Mouse (Mus musculus): ENCODE data around the gene Hist1h2bl.
A peak's percentile ranks its signal among the peaks of the same experiment; 100 is the strongest.
"Not testable (repeated sequence)": the region's sequence is repeated elsewhere in the genome, so short reads cannot be mapped to it uniquely, and the experiment has no call there.

The Hist1h2bl gene

DNA sequence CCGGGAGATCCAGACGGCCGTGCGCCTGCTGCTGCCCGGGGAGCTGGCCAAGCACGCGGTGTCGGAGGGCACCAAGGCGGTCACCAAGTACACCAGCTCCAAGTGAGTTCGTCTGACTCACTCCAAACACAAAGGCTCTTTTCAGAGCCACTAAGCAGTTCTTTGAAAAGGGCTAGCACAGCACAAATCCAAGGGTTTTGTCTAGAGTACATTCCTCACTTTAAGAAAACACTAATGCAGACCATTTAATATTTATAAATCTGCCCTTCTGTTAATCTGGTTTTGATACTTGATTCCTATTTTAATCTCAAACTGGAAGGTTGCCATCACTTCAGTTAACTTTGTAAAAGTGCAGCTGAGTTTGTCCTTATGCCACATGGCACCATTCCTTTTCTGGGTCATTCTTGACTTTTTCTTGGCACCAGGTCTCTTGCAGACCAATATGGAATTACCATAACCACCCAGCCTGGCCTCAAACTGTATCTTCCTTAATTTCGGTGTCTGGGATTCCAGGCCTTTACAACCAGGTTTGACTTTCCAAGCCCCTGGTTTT is 6.5 kb upstream of the Hist1h2bl start:
- DNase-seq = no peak

DNA sequence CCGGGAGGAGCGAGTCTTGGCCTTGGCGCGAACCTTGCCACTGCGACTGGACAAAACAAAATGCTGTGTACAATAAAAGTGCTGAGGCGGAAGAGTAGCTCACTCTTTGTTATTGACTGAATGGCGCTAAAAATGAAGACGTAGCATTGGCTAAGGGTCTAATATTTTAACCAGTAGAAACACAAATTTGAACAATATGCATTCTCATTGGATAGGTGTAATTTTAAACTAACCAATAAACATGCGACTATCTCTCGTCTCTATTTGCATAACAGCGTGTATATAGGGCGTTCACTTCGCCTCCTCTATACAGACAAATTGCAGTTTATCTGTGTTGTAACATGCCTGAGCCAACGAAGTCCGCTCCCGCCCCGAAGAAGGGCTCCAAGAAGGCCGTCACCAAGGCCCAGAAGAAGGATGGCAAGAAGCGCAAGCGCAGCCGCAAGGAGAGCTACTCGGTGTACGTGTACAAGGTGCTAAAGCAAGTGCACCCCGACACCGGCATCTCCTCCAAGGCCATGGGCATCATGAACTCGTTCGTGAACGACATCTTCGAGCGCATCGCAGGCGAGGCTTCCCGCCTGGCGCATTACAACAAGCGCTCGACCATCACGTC is 5.9 kb upstream of the Hist1h2bl start, which contains the start of gene Hist1h2bm:
TSS of gene Hist1h2bm (plus strand) at position 288 of the 616 bp plus-strand sequence.
- DNase-seq = peak; percentile 10

DNA sequence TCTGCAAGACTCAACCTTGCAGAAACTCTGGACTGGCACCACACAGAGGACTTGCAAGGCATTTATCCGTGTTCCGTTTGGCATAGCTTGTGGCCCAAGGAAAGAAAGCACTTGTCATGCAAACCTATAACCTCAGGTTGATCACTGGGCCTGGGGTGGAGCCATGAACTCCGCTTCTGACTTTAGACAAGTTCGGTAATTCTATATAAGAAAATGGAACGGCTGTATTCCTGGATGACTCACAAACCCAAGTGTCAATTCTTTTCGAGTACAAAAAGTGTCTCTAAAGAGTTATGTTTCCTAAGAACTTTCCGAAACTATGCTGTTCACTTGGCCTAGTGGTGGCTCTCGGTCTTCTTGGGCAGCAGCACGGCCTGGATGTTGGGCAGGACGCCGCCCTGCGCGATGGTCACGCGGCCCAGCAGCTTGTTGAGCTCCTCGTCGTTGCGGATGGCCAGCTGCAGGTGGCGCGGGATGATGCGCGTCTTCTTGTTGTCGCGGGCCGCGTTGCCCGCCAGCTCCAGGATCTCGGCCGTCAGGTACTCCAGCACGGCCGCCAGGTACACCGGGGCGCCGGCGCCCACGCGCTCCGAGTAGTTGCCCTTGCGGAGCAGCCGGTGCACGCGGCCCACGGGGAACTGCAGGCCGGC is 5.3 kb upstream of the Hist1h2bl start:
- not testable (repeated sequence) for DNase-seq

DNA sequence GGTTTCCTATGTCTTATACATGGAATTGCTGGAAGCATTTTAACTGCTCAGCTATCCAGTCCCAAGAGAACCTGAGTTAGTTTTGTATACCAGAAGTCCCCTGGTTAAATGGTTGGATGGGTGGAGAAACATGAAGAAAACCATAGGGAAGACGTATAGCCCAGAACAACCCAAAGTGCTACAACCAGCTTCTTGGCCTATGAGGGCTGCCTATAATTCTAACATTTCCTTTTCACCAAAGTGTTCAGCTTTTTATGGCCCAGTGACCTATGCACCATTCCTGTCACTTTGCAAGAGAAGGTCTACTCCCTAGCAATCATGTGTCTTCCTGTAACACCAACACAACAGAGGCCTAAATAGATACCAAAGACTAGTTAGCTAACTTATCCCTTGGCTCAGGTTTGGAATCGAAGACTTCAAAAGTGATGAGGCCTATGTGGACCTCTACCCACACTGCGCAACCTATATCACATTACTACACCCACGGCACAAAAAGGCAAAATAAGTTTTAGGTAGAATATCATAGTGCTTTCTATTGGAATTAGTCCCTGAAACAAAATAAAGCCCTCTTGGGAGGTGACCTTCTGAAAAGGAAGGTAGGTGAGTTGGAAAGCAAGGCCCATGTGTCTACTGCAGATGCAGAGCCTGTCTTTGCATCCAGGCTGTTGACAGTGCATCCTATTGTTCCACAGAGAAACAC is 2.6 kb upstream of the Hist1h2bl start:
- DNase-seq = no peak

DNA sequence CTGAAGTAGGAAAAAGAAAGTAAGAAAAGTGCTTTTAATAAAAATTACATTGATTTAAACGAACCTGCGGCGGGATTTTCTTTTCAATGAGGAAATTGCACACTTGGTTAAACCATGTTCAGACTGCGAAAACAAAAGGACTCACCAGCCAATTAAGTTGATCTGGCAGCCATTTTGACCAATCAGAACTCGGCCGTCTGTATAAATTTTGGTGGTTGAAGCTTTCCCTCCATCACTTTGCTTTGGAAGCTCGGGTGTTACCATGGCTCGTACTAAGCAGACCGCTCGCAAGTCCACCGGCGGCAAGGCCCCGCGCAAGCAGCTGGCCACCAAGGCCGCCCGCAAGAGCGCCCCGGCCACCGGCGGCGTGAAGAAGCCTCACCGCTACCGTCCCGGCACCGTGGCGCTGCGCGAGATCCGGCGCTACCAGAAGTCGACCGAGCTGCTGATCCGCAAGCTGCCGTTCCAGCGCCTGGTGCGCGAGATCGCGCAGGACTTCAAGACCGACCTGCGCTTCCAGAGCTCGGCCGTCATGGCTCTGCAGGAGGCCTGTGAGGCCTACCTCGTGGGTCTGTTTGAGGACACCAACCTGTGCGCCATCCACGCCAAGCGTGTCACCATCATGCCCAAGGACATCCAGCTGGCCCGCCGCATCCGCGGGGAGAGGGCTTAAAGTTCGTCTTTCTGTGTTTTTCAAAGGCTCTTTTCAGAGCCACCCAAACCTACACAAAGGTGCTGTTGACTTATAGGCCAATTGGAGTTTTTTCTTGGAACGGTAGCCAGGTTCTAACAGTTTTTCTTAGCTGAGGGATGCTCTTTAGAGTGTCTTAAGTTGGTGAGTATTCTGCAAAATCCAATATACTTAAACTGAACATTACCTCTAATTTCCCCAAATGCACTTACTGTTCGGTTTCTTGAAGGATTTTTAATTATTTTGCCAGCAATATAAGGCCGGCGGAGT is 1.7 kb upstream of the Hist1h2bl start, which contains the start of gene Hist1h3h:
TSS of gene Hist1h3h (plus strand) at position 263 of the 961 bp plus-strand sequence.
- DNase-seq = peak; percentile 45

DNA sequence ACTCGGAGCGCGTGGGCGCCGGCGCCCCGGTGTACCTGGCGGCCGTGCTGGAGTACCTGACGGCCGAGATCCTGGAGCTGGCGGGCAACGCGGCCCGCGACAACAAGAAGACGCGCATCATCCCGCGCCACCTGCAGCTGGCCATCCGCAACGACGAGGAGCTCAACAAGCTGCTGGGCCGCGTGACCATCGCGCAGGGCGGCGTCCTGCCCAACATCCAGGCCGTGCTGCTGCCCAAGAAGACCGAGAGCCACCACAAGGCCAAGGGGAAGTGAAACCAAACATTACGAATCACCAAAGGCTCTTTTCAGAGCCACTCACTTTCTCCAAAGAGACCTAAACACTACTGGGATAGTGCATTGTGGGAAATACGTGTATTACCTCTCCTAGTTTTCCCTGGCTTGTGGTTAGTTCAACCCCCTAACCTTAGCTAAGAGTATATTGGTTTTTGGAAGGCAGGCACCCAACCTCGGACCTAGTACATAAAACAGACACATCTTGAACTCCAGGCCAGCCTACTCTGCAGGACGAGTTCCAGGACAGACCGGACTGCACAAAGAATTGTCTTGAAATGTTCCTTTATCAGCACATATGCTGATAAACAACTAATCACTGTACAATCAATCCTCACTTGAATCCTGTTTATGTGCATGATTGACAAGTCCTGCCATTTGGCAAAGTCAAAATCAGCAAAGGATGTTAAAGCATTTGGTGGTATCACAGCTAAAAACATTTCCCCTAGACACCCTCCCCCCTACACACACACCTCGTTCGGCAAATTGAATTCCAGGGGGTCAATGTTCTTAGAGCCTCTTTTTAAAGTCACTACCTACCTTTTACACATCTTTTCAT is 823 bp upstream of the Hist1h2bl start:
- peak; percentile 2 for DNase-seq

DNA sequence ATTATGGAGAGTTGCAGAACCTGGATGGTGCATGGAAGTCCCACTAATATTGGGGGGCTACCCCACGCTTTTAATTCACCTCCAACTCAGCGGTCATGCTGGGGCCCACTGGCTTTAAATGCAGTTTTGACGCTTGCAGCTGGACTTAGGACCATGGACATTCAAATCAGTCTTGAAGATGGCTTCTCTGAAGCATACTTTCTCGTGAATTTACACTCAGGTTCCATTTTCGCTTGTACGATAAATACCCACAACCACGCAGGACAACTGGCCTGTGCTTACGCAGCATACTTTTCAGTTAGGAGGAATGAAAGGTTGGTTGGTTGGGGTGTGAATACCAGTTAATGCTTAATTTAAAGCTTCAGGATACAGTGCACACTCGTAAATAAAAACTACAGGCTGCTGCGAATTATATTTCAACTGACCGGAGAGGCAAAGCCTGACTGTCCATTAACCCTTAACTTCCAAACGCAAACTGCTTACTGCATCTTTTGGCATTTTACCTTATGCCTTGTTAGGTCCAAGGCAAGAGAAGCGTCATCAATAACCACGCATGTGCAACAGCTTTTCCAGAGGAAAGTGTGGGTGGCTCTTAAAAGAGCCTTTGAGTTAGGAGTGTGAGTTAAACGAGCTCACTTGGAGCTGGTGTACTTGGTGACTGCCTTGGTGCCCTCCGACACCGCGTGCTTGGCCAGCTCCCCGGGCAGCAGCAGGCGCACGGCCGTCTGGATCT is 646 bp downstream of the Hist1h2bl start:
- no peak for DNase-seq

DNA sequence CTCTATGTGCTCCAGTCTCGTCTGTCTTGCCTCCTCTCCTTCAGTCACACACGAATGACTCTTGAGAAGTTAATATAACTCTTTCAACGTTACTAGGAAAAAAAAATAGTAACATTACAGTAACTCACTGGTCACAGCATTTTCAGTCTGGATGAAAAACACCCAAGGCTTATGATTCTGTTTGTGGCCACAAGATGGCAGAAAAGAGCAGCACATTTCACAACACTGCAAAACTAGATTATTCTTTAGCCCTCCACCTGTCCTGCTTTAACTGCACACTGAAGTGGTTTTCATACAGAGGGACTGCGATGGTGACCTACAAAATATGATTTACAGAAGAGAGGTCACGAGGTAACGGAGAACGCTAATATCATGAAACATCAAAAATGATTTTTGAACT is 1.2 kb downstream of the Hist1h2bl start:
- peak; percentile 30 for DNase-seq

DNA sequence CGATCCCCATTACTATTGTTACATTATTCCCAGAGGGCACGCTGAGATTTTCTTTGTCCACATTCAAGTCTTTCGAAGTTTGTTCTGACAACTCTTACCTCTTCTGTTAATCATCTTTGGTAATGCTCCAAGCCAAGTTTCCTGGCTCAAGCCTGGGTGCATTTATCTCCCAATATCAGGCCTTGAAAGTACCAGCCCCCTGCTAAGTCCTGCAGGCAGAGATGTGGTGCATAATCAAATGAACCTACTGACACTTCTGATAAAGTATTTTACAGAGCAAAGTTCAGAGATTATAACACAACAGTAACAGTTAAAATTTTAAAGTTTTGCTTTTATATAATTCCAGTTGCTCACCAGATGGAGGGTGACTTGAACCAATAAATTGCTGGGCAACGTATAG is 4.2 kb downstream of the Hist1h2bl start:
- DNase-seq = no peak

DNA sequence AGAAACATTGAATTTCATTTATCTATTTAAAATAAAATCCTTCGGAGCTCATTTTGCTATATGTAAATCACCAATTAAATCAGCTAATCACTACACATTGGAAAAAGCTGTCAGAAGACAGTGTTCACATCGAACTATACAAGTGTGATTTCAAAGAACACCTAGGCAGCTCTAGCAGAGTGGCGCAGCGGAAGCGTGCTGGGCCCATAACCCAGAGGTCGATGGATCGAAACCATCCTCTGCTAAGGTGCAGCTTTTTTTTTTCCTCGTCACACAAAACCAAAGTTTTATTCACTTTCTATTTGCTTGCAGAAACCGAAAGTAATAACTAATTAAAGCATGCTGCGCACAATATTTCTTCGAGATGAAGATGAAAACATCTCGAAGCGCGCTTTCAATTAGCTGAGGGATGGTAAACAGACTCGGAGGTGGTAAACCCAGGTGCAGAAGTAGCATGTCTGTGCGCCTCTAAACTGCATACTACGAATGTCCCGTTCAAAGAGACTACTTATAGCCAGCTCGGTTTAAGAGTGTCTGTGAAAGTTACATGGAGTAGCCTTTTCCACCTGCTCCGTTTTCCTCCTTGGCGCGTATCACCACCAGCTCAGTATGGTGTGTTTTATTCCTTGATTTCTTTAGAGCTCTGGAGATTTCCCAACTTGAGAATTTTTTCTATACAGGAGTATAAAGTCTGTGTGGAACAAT is 5.0 kb downstream of the Hist1h2bl start:
- peak; percentile 55 for DNase-seq

DNA sequence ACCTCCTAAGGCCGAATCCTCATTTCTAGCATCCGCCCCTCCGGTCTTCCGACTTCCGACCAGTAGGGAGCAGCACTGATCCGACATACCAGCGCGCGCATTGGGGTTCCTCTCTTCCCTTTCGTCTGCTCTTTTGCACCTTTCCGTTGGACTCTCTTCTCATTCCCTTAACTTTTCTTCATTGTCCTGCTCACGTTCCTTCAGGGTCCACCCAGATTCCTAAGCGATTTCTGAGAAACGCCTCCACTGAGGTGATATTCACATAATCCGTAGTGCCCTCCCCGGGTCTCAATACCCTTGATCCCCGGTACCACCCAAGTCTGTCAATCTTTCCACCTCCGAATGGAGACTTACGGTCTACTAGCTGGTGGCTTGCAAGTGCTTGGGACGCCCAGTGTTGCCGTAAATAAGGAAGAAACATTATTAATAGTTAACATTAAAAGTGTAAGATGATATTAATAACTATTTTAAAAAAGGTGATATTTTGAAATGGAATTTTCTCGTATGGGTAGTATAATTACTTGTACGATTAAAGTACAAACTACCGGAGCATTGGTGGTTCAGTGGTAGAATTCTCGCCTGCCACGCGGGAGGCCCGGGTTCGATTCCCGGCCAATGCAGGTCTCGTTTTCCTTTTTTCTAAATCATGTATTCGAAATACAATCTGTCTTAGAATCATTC is 5.8 kb downstream of the Hist1h2bl start:
- DNase-seq = peak; percentile 77

DNA sequence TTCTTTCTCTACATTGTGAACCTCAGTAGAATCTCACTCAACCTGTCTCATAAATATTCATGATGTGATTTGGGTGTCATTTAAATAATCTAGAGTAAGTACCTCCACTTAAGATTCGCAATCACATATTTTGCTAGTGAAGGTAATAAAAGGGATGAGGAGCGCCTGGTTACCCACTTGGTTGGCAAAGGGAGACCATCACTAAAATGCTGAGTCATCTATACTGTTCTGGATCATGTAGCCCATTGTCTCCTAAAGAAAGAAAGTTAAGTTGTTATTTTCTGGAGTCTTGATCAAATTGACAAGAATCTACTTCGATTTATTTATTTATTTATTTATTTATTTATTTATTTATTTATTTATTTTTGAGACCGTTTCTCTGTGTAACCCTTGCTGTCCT is 9.3 kb downstream of the Hist1h2bl start:
- no peak for DNase-seq

DNA sequence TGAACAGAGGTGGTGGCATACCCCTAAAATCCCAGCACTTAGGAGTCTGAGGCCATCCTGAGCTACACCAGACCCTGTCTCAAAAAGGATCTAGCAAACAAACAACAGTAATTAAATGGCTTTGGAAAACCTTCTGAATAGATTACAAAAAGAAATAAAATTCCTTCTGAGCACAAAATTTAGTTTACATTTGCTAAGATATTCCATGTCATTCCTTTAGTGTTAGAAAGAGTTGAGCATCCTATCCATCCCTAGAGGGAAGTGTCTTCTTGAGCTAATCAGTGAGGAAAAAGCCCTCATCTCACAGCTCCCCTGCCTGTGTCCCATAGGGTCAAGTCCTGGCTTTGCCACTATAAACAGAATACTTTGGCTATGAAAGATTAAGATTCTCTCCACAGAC is 18.1 kb downstream of the Hist1h2bl start, which contains the start of gene Olfr1359:
TSS of gene Olfr1359 (plus strand) at position 301 of the 400 bp plus-strand sequence.
- DNase-seq = no peak

DNA sequence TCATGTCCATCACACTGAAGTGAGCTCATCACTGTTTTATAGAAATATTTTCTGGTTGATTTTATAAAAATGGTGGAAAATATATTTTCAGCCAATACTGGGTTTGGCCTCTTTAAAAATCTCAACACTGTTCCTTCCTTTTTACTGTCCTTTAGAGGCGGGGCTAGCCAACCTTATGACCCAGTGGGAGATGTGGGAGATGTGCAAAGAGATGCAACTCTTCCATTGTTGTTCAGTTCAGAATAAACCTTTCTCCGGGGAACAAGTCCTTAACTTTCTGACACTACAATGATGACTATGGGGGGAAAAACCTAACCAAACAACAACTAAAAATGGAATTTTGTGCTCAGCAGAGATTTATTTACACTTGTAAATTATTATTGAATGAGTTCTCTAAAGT is 38.6 kb downstream of the Hist1h2bl start, which contains the start of gene Olfr1360:
TSS of gene Olfr1360 (minus strand) at position 101 of the 400 bp plus-strand sequence.
- no peak for DNase-seq

Data from kidney, adult 11 months (tissue).